Mouse (Mus musculus) ES-E14 (cell line): ENCODE data around the gene Fsip1.

ENCODE experiments used
- CHD2 ChIP-seq: IDR thresholded peaks from 2 replicates; pipeline ENCODE4 v1.6.1; 2014; ENCODE audit warnings: mild to moderate bottlenecking, low read depth, low read length, inconsistent platforms
- HCFC1 ChIP-seq: IDR thresholded peaks from 2 replicates; pipeline ENCODE4 v1.6.1; 2012; ENCODE audit warnings: low read length, inconsistent platforms, borderline replicate concordance; ENCODE audit not compliant: insufficient read depth
- ZC3H11A ChIP-seq: IDR thresholded peaks from 2 replicates; pipeline ENCODE4 v1.6.1; 2012; ENCODE audit warnings: low read depth, mild to moderate bottlenecking, inconsistent platforms, low read length, borderline replicate concordance

DNA sequence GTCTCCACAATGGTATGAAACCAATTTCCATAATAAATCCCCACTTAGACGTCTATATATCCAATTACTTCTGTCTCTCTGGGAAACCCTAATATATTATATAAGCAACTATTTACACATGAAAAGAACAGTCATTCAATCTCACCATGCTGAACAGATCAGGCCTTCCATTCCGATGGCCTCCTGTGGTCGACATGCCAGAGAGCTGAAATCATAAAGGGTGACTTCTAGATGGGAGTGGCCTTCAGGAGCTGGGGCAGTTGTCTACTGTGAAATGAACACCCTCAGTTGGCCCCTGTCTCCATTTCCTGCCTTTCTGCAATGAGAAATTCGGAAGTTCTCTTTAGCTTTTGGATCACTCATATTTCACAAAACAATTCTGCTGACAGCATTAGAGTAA is 154.6 kb downstream of the Fsip1 start:
- TF ChIP-seq ZC3H11A = no peak
- TF ChIP-seq HCFC1 = no peak
- TF ChIP-seq CHD2 = no peak
